Mouse (Mus musculus): Measurements from ENCODE around the gene Pde1c.

- TF ChIP-seq HCFC1 (IDR thresholded peaks at IDR 0.05; ENCODE audit: borderline replicate concordance, insufficient read depth, low read length) (no peak), ZC3H11A (IDR thresholded peaks at IDR 0.05; ENCODE audit: borderline replicate concordance, low read depth, low read length) (no peak), ZNF384 (IDR thresholded peaks at IDR 0.05; ENCODE audit: low read depth, low read length) (no peak)
These were observed 505.2 kb downstream of the Pde1c start for GRCm38 (mm10) chr6:56063736-56064135.

All from ES-E14 (cell line).